Mouse (Mus musculus): ENCODE measurements around the gene Slc25a53.
A peak's percentile ranks its signal among the peaks of the same experiment; 100 is the strongest.
"Not testable (repeated sequence)": the region's sequence is repeated elsewhere in the genome, so short reads cannot be mapped to it uniquely, and the experiment has no call there.

Gene Slc25a53

DNA sequence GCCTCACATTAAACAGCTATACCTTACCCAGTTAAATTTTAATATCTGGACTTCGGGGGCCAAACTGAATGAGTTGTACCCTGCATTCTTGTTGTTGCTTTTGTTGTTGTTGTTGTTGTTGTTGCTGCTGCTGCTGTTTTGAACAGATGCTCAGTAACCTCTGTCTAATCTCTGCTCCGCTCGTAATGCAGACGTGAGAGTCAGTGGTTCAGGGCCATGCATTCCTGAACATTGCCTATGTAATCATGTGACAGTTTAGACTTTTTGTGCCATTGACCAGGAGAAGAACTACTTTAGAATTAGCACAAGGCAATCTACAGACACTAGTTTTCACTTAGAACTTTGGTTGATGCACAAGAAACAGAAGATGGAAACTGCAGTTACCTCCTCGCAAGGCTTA, 79.8 kb downstream of the Slc25a53 start:
- DNase-seq: not testable (repeated sequence)

DNA sequence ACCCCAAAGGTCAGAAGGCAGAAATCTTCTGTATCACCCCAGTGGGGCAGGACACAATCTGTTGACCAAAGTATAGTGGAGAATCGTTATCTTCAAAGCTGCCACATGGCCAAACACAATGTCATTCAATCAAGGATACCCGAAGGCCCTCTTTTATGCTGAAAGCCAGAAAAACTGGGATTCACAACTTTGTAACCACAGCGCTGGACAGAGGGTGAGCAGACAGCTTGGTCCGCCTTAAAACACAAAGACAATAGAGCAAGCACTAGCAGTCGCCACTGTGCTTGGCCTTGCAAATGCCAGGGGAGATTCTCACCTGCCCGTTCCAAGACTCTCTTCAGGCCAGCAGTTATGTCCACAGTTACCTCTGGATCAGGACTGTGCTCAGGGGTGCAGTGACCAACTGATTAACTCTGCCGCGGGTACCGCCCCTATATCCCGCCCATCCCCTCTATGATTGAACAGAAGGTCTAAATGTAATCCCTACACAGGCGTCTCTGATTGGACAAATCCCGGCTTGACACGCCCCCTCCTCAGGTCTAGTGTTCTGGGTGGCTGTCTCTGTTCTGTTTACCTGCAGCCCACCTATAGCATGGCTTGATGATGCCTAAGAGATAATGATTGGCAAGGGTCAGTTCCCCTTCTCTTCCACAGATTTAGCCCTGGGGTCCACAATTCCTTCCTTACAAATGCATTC, 80.4 kb downstream of the Slc25a53 start:
- DNase-seq: peak; percentile 66

DNA sequence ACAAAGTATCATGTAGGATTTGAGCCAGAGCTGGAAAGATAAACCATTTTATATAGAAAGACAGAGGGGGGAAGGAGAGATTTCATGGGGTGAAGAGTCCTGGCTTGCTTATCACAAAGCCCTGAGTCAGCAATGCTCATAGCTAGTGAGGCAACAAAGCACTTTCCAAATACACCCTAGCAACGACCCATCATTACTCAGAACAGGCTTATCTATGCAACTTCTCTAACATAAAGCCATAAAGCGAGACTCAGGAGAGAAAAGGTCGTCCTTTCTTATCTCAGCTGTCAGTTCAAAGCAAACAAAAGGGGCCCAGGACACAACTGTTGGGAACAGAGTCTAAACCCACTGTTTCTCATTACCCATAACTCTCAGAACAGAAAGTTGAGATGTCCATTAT, 100.1 kb downstream of the Slc25a53 start:
- no peak for DNase-seq

Data from kidney, postnatal 14 days (tissue).